Mouse (Mus musculus) left cerebral cortex, adult 18-20 months (tissue): Measurements from ENCODE around the gene Wwc2. TPM values are rescaled to one million over a fixed set of nuclear protein-coding genes. Genes with fewer than 3 reads are reported as not detected.

Source experiments
- DNase-seq, 2 experiments: peaks; one replicate each; pipeline ENCODE4 v3.0.0; 2021 to 2022; ENCODE audit warnings: low spot score in 2 of 2, mixed read lengths in 1 of 2
- total RNA-seq, 2 experiments: library from RNA; stranded (reverse); gene quantifications; 2 replicates each; pipeline ENCODE4 v1.2.3; 2021

Wwc2 gene
- total RNA-seq, 2 experiments from 2014 or later = 22.4 to 22.8 TPM

- DNase-seq = no peak
Observed at GRCm38 (mm10) chr8:47989655-47990385, 904 bp downstream of the Wwc2 start.

- no peak for DNase-seq
Observed at GRCm38 (mm10) chr8:47989211-47989610, 1.5 kb downstream of the Wwc2 start.

- DNase-seq = no peak
Observed at GRCm38 (mm10) chr8:47988111-47988510, 2.6 kb downstream of the Wwc2 start.

GRCm38 (mm10) chr8:47985644-47986043, 5.1 kb downstream of the Wwc2 start:
- DNase-seq = no peak

GRCm38 (mm10) chr8:47985243-47985642, 5.5 kb downstream of the Wwc2 start:
- DNase-seq = no peak

GRCm38 (mm10) chr8:47981075-47981474, 9.6 kb downstream of the Wwc2 start:
- no peak for DNase-seq

- no peak for DNase-seq
Observed at GRCm38 (mm10) chr8:47979876-47980275, 10.8 kb downstream of the Wwc2 start.

GRCm38 (mm10) chr8:47978755-47979154, 12.0 kb downstream of the Wwc2 start:
- no peak for DNase-seq

- DNase-seq = no peak
Observed at GRCm38 (mm10) chr8:47974963-47975314, 15.8 kb downstream of the Wwc2 start.

- no peak for DNase-seq
Observed at GRCm38 (mm10) chr8:47974138-47974962, 16.4 kb downstream of the Wwc2 start.

- no peak for DNase-seq
Observed at GRCm38 (mm10) chr8:47971121-47971520, 19.6 kb downstream of the Wwc2 start.

- DNase-seq = no peak
Observed at GRCm38 (mm10) chr8:47970576-47970975, 20.1 kb downstream of the Wwc2 start.

- DNase-seq = no peak
Observed at GRCm38 (mm10) chr8:47967045-47967920, 23.4 kb downstream of the Wwc2 start.

GRCm38 (mm10) chr8:47962484-47962883, 28.2 kb downstream of the Wwc2 start:
- DNase-seq = no peak

- DNase-seq = no peak
Observed at GRCm38 (mm10) chr8:47962005-47962404, 28.7 kb downstream of the Wwc2 start.

GRCm38 (mm10) chr8:47957560-47957959, 33.2 kb downstream of the Wwc2 start:
- no peak for DNase-seq

GRCm38 (mm10) chr8:47951380-47951932, 39.3 kb downstream of the Wwc2 start:
- peak in 1 of 2 experiments; percentile 33 for DNase-seq

- DNase-seq = no peak
Observed at GRCm38 (mm10) chr8:47948836-47949235, 41.9 kb downstream of the Wwc2 start.

GRCm38 (mm10) chr8:47947672-47948618, 42.8 kb downstream of the Wwc2 start:
- DNase-seq = no peak

GRCm38 (mm10) chr8:47943049-47943448, 47.7 kb downstream of the Wwc2 start:
- peak in 1 of 2 experiments; percentile 18 for DNase-seq
